Mouse (Mus musculus): ENCODE data around the gene En1. TPM values are rescaled to one million over a fixed set of nuclear protein-coding genes. Genes with fewer than 3 reads are reported as not detected.

Gene En1
- polyA plus RNA-seq, 1 experiment = 0.91 TPM

DNA sequence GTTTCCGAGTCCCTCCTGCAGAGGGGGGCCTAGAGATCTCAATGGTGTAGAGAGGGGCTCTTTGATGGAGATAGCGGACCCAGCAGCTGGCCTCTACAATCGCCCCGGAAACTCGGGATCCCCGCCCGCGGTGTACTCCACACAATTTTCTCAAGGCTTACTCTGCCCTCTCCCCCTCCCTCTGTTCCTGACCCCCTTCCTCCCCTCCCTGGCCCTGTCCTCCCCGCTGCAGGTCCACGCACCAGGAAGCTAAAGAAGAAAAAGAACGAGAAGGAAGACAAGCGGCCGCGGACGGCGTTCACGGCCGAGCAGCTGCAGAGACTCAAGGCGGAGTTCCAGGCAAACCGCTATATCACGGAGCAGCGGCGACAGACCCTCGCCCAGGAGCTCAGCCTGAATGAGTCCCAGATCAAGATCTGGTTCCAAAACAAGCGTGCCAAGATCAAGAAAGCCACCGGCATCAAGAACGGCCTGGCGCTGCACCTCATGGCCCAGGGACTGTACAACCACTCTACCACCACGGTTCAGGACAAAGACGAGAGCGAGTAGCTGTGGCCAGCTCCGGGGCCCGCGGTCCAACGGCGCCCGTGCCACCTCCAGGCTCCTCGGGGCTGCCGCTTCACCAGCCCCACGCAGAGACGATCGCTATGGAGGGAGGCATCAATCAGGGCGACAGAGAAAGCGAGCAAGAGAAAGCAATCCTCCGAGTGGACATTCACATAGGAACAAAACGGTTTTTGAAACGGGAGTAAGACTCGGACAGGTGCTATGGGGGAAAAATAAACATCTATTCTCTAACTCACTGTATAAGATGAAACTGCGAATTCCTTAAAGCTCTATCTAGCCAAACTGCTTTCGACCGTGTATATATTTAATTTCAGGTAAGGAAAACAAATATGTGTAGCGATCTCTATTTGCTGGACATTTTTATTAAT lies 4.7 kb downstream of the En1 start:
- Histone ChIP-seq H3K4me1 (ENCODE audit: control insufficient read depth, insufficient read depth, insufficient read length, low read length) (no peaks in the 10 kb centered on the region), H3K4me3 (ENCODE audit: insufficient read depth, low read depth, low read length) (peak overlapping the region; percentile 47), H3K27ac (replicated peaks; ENCODE audit: low read depth, low read length) (no peak overlapping the region)

DNA sequence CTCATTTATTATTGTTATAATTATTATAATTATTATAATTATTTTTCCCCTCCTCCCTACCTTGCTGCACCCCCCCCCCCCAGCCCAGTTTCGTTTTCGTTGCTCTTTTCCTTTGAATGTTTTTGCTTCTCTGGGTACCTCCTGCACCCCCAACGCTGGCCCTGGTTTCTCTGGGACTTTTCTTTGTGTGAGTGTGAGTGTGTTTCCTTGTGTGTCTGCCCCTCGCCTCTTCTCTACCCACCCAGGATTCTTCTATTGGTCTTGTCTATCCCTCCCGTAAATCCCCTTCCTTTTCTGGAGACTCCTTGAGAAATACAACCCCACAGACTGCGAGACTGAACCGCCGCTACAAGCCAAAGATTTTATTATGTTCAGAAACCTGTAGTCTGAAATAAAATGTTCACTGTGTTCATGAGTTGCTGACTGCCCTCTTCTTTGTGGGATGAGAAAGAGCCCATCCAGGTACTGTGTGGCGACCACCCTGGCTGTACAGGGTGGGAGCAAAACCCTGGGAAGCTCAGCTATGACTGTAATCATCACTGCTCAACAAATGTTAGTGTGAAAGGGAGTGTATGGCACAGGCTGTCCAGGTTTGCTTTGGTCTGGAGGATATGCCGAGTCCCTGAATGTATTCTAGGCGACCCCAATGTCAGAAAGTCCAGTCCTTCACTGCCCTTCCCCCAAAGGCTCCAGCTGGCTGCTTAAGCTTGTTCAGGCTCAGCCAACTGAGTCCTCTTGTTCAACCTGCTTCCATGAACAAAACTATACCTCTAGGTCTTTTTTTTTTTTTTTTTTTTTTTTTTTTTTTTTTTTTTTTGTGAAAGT lies 5.6 kb downstream of the En1 start:
- no peaks in the 10 kb centered on the region for H3K4me1 ChIP-seq (ENCODE audit: control insufficient read depth, insufficient read depth, insufficient read length, low read length)
- H3K27ac ChIP-seq (replicated peaks; ENCODE audit: low read depth, low read length) = no peak overlapping the region
- H3K4me3 ChIP-seq (ENCODE audit: insufficient read depth, low read depth, low read length) = peak overlapping the region; percentile 24; the same call in 1 of the 2 replicates

DNA sequence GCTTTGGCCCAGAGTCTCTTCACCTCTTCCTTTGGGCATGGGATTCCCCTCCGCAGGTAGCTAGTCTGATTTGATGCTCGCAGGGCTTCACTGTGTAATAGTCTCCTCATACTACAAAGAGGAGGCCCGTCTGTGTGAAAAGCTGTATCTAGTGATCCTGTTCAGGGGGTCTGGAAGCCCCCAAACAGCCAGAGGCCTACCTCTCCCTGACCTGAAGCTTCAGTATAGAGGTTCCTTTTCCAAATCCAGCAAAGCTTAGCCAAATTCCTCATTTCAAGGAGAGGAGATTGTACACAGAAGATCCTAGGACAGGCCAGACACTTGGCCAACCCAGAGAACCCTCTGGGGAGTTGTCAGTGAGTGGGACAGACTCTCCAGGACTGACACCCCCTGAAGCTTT lies 6.2 kb downstream of the En1 start:
- Histone ChIP-seq H3K27ac (replicated peaks; ENCODE audit: low read depth, low read length) (no peak overlapping the region), H3K4me3 (ENCODE audit: insufficient read depth, low read depth, low read length) (no peak overlapping the region), H3K4me1 (ENCODE audit: control insufficient read depth, insufficient read depth, insufficient read length, low read length) (no peaks in the 10 kb centered on the region)

DNA sequence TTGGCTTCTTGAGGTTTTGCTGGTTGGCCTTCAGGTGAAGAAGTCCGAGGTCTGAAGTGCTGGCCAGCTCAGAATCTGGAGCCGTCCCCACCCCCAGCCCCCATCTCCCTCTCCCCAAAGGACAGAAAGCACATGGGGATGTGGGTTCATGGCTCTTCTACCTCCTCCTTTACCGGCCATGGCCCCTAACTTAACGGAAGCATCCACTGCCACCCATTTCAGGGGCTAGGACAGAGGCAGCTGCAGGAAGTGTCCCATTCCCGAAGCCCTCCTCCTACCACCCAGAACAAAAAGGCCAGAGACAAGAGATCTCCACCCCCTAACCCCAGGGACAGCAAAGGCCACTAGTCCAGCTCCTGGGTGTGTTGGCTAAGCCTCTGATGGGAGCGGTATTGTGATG lies 7.4 kb downstream of the En1 start:
- no peak overlapping the region for H3K4me3 ChIP-seq (ENCODE audit: insufficient read depth, low read depth, low read length)
- no peak overlapping the region for H3K27ac ChIP-seq (replicated peaks; ENCODE audit: low read depth, low read length)
- no peaks in the 10 kb centered on the region for H3K4me1 ChIP-seq (ENCODE audit: control insufficient read depth, insufficient read depth, insufficient read length, low read length)

DNA sequence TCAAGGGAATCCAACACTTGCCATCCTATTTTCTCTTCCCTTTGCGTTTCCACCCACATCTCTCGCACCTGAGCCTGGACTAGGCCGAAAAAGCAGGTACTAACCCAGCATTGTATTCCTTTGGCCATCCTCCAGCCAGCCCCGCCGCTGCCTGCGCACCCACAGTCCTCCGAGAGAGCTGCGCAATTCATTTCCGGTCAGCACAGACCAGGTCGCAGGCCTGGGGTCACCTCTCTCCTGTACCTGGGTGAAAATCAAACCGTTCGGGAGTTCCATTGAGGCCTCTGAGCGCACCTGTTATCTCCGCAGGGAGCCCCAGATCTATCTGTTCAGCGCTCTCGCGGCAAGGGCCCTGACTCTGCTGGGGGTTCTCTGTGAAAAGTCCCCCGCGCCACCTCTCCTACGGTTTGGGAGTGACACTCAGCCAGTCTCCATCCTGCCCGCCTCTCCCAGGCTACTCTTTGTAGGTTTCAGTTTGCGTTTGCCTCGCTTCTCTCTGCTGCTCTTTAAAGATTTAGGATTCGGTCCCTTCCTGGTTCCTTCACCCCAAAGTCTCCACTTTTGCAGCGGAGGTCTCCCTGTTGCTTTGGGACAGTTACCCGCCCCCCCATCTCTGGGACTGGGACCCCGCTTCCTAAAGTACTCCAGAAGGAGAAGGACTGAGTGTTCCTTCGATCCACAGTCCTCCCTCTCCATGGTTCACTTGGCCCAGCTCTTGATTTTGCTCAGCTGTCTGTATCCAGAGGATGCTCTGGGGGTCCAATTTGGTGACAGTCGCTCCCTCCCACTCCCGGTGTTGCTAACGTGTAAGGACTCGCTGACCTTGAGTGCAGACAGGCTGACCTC lies 11.5 kb downstream of the En1 start:
- no peak overlapping the region for H3K4me3 ChIP-seq (ENCODE audit: insufficient read depth, low read depth, low read length)
- no peaks in the 10 kb centered on the region for H3K4me1 ChIP-seq (ENCODE audit: control insufficient read depth, insufficient read depth, insufficient read length, low read length)
- H3K27ac ChIP-seq (replicated peaks; ENCODE audit: low read depth, low read length) = no peak overlapping the region

DNA sequence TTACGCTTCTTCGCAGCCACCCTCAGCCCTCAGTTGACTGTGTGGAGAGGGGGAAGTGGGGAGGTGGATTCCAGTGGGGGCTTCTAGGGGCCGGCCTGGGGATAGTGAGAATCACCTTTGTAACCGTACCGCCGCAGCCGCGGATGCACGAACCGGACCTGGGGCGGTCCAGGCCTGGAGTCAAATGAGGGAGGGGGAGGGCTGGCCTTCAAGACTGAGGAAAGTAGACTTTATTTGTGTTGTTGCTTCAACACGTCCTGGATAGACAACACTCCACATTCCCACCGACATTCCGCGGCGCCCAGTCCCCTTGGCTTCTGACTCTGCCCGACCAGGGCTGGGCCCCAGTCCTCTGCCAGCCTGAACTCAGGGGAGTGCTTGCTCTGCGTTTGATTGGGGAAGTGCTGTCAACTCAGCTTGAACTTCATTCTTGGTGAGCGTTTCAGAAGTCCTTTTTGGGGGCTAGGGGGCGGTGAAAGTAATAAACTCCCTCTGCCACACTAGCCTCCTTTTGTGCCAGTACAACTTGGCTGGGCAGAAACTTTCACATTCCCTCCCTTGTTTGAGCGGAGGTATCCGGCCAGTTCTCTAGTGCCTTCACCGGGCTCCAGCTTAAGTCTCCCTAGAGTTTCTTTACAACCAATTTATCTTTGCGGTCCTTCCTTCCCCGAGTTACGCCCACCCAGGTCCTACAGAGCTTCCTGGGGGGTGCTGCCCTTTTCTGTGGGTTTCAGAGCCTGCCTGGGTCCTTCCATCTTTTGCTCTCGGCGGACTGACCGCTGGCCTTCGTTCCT lies 12.3 kb downstream of the En1 start:
- no peak overlapping the region for H3K4me3 ChIP-seq (ENCODE audit: insufficient read depth, low read depth, low read length)
- H3K4me1 ChIP-seq (ENCODE audit: control insufficient read depth, insufficient read depth, insufficient read length, low read length) = no peaks in the 10 kb centered on the region
- H3K27ac ChIP-seq (replicated peaks; ENCODE audit: low read depth, low read length) = no peak overlapping the region

DNA sequence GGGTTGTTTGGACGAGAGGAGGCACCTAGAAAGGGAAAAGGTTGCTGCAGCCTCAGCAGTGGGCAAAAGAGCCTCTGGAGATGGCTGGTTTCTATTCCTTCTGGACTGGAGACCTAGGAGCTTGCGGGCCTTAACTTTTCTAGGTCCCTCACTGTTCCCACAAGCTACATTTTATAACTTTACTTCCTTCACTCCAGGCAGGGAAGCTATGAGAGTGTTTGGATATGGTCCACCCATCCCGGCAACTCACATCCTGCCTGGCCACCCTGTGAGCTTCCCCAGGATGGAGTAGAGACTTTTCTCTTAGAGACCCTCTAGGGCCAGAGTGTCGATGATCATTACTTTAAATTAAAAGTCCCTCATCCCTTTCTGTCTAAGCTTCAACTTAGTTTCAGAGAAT lies 13.3 kb downstream of the En1 start:
- Histone ChIP-seq H3K27ac (replicated peaks; ENCODE audit: low read depth, low read length) (no peak overlapping the region), H3K4me3 (ENCODE audit: insufficient read depth, low read depth, low read length) (no peak overlapping the region), H3K4me1 (ENCODE audit: control insufficient read depth, insufficient read depth, insufficient read length, low read length) (no peaks in the 10 kb centered on the region)

DNA sequence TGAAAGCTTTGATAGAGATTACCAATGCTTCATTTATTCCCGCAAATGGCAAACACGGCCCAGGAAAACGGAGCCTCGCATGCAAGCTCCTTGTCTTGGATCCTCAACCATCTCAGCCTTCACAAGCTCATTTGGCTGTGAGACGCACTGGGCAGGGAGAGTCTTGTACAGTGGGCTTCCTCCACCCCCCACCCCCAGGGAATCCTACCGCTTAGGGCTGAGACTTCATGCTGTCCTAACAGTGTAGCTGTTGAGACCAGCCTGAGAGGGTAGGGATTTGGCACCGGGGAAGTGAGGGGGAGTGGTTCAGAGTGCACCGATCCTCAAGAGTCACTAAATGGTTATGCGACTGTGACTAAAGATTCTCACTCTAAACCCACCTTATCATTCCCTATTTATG lies 13.7 kb downstream of the En1 start:
- Histone ChIP-seq H3K4me3 (ENCODE audit: insufficient read depth, low read depth, low read length) (no peak overlapping the region), H3K27ac (replicated peaks; ENCODE audit: low read depth, low read length) (no peak overlapping the region), H3K4me1 (ENCODE audit: control insufficient read depth, insufficient read depth, insufficient read length, low read length) (no peaks in the 10 kb centered on the region)

DNA sequence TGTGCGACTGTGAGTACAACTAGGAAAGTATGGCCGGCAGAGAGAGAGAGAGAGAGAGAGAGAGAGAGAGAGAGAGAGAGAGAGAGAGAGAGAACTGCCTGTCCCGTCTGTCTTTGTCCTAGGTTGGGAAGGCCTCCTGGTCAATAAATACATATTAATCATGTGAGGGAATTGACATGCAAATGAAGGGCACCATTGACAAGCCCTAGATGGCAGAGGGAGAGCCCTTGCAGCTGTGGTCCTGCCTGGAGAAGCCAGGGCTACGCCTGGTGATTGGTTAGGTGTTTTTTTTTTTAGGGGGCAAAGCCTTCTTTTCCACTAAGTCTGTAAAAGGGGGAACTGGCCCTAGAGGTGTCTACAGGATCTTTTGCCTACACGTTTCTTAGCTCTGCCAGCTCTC lies 19.2 kb downstream of the En1 start:
- Histone ChIP-seq H3K4me1 (ENCODE audit: control insufficient read depth, insufficient read depth, insufficient read length, low read length) (no peaks in the 10 kb centered on the region), H3K4me3 (ENCODE audit: insufficient read depth, low read depth, low read length) (no peak overlapping the region), H3K27ac (replicated peaks; ENCODE audit: low read depth, low read length) (no peak overlapping the region)

DNA sequence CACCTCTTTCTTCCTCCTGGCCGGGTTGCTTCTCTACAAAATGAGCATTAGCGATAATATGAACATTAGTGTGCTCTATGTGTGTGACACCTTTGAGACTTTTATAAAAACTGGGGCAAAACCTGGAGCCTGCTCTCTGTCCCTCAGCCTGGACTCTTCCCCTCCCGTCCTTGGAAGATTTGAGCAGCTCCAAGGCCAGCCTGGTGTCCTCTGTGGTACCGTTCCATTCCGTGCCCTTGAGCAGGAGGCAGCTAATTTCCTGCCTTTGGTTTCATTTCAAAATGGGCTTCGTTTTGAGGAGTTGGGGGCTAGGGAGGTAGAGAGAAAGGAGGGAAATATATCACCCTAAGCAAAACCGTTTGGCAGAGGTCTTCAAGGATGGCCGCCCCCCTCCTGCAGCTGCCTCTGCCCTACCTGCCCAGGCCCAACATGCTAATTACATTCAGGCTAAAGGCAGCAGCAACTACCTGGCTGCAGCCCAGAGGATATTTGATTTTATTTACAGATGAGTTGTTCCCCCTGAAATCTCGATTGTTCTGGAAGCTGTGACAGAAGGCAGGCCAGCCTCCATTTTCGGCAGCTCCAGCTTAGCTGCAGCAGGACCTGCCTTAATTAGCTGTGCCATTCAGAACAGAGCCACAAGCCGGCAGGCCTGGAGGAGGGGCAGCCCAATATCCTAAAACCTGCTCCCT lies 24.9 kb downstream of the En1 start:
- no peak overlapping the region for H3K4me3 ChIP-seq (ENCODE audit: insufficient read depth, low read depth, low read length)
- no peak overlapping the region for H3K27ac ChIP-seq (replicated peaks; ENCODE audit: low read depth, low read length)
- H3K4me1 ChIP-seq (ENCODE audit: control insufficient read depth, insufficient read depth, insufficient read length, low read length) = no peaks in the 10 kb centered on the region

DNA sequence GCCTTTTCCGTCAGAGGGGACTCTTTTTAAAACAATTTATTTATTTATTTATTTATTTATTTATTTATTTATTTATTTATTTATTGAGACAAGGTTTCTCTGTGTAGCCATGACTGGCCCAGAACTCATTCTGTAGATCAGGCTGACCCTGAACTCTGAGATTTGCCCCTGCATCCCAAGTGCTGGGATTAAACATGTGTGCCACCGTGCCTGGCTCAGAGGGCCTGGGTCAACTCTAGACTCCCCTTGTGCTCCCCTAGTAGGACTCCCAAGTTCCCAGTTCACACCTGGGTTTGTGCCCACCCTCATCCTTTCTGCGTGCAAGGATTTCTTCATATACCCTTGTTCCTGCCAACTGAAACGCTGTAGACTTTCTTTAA lies 25.4 kb downstream of the En1 start:
- H3K27ac ChIP-seq (replicated peaks; ENCODE audit: low read depth, low read length) = no peak overlapping the region
- H3K4me1 ChIP-seq (ENCODE audit: control insufficient read depth, insufficient read depth, insufficient read length, low read length) = no peaks in the 10 kb centered on the region
- H3K4me3 ChIP-seq (ENCODE audit: insufficient read depth, low read depth, low read length) = no peak overlapping the region

DNA sequence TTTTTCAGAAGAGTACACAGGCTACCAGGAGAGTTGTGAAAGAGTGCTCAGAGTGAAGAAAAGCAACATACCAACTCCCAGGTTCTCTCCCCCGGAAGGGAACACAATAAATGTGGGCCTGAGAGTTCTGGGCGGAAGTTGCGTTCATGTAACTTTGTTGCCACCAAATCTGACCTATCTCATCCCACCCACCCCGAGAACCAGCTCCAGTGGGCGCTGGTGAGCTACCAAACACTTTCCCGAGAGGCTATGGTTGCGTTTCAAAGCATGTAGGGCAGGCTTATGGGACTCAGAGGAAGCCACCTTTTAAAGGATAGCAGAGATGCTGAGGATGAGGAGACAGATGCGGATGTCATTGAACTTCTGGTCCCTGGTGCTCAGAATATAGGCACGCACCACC lies 26.6 kb downstream of the En1 start:
- Histone ChIP-seq H3K4me3 (ENCODE audit: insufficient read depth, low read depth, low read length) (no peak overlapping the region), H3K4me1 (ENCODE audit: control insufficient read depth, insufficient read depth, insufficient read length, low read length) (no peaks in the 10 kb centered on the region), H3K27ac (replicated peaks; ENCODE audit: low read depth, low read length) (no peak overlapping the region)

DNA sequence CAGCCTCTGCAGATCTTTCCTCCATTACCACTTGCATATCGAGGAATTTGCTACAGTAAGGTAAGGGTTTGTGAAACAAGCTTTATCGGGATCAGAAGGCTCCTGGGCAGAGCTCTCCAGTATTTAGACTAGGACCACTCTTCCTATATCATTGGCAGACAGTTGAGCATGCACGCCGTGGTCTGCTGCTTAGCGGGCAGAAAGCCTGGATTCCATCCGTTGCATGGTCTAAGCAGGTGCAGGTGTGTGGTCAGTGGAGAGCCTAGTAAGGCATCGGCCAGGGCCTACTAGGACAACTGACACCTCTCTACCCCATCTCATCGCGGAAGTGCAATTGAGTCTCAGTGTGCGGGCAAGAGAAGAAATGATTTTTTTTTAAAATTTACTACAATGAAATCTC lies 41.2 kb downstream of the En1 start:
- H3K4me3 ChIP-seq (ENCODE audit: insufficient read depth, low read depth, low read length) = no peak overlapping the region
- H3K4me1 ChIP-seq (ENCODE audit: control insufficient read depth, insufficient read depth, insufficient read length, low read length) = no peaks in the 10 kb centered on the region
- no peak overlapping the region for H3K27ac ChIP-seq (replicated peaks; ENCODE audit: low read depth, low read length)
